Mouse (Mus musculus): ENCODE data around the gene Foxf1. TPM values are rescaled to one million over a fixed set of nuclear protein-coding genes. Genes with fewer than 3 reads are reported as not detected.

Gene Foxf1
- polyA plus RNA-seq, 1 experiment from 2014 or later: 1.3 TPM

DNA sequence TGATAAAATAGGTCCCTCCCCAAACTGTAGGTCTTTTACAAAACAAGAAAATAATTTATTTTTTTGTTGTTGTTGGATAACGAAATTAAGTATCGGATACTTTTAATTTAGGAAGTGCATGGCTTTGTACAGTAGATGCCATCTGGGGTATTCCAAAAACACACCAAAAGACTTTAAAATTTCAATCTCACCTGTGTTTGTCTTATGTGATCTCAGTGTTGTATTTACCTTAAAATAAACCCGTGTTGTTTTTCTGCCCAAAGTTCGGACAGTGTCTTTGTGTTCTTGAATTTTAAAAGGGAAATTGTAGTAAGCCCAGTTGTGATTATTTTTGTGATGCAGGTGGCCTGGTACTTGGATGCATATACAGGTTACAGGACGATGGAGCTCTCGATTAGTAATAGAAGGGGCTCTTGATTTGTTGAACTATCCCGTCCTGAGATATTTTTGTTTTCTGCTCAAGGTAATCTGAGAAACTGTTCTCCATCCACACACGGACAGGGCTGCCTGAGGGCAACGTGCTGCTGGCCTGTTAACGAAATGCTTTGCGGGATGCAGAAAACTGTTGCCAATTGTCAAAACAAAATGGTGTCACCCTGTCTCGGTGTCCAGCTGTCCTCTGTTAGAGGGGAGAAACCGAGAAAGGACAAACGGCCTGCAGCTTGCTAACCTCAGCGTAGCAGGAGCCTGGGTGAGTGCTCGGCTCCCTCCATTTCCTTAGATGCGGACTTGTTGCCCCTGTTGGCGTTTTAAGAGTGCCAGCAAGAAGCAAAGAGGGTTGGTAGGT, 34.6 kb downstream of the Foxf1 start:
- WGBS: 4% methylated on average over 18 of the region's 18 CpGs
- H3K27ac ChIP-seq (replicated peaks): no peak overlapping the region
- H3K9ac ChIP-seq: no peak overlapping the region
- H3K36me3 ChIP-seq: no peaks in the 10 kb centered on the region
- H3K27me3 ChIP-seq: peaks cover 90% of the 10 kb centered on the region
- H3K4me1 ChIP-seq (replicated peaks): peaks cover 15% of the 10 kb centered on the region
- H3K9me3 ChIP-seq: no peaks in the 10 kb centered on the region
- peak overlapping the region; percentile 0; the same call in 1 of the 2 replicates for H3K4me3 ChIP-seq
- H3K4me2 ChIP-seq: no peak overlapping the region
- no peak for ATAC-seq (ENCODE audit: low FRiP score, low read depth)

DNA sequence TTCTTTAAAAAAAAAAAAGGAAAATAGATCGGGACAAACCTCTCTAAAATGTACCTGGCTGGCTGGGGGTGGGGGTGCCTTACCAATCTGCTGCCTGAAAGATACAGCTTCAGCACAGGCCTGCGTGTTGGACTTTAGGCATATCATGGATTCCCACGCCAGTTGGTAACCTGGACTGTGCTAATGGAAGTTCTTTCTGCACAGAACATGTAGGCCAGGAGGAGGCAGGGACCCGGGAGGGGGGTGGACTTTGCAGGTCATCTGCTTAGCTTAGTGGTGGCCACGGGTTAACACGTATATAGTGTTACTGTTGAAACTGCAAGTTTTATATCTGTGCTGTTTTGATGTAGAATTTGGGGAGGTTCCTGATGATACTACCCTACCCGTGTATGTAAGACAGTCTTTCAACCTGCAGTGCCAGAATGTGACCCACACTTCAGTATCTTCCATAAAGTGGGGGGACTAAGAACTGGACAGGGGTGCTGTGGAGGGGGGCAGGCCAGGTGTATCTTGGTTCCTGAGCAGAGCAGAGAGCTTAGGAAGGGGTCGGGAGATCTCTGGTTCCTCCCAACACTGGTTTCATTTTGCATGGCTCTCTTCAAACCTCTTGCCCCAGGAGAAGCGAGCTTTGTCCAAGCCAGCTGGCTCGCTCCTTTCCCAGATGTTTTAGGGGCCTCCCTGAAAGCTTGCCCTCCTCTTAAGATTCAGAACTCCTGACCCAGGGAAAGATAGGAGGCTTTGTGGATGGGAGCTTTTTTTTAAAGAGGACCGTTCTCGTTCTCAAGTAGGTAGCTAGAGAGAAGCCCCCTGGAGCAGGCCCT, 35.7 kb downstream of the Foxf1 start:
- peaks cover 91% of the 10 kb centered on the region for H3K27me3 ChIP-seq
- no peak for ATAC-seq (ENCODE audit: low FRiP score, low read depth)
- H3K27ac ChIP-seq (replicated peaks): no peak overlapping the region
- H3K4me3 ChIP-seq: 0 out of 2 replicates have a peak overlapping the region, but pooled peaks have one; percentile 0
- WGBS: 8% methylated on average over 12 of the region's 12 CpGs
- H3K36me3 ChIP-seq: no peaks in the 10 kb centered on the region
- no peaks in the 10 kb centered on the region for H3K9me3 ChIP-seq
- no peak overlapping the region for H3K4me2 ChIP-seq
- H3K4me1 ChIP-seq (replicated peaks): peaks cover 15% of the 10 kb centered on the region
- H3K9ac ChIP-seq: no peak overlapping the region

DNA sequence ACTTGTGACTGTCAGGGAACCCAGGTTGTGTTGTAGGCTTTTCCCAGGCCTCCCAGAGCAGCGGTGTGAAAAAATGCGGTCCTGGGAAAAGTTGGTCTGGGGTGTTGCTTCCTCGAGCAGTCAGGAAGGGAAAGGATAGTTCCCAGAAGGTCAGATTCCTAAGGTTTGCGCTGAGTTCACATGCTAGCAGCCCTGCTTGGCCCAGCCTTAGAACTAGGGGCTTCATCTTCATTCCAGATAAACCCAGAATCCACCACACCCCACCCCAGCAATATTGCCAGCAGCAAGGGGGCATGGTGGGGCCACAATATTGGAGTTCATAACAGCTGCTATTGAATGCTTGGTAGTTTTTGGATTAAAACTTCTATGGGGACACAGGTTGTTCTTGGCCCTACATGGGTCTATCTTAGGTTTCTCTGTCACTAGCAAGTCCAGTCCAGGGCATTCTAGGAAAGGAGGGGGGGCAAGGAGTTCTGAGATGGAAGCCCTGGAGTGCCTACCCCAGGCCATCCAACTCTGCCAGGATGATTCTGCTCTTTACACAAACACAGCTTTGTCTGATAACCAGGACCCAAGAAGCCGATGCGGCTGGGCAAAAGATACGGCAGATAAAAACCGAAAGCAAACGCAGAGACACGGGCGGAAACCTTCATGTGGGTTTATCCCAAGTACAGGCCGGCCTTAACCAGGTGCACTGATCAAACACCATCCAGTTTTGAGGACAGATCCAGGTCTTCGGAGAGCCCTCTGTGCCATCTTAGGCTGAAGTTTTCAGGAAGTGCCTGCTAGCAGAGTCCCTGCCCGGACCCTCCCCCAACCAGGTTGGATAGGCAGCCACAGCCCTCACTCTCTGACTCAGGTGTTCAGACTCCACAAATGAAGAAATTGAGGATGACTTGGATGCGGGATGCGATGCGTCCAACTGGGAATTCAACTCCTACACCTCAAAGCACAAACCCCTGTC, 36.6 kb downstream of the Foxf1 start:
- no peaks in the 10 kb centered on the region for H3K36me3 ChIP-seq
- H3K27ac ChIP-seq (replicated peaks): no peak overlapping the region
- no peaks in the 10 kb centered on the region for H3K9me3 ChIP-seq
- no peak for ATAC-seq (ENCODE audit: low FRiP score, low read depth)
- no peak overlapping the region for H3K4me2 ChIP-seq
- peaks cover 20% of the 10 kb centered on the region for H3K4me1 ChIP-seq (replicated peaks)
- H3K27me3 ChIP-seq: peaks cover 92% of the 10 kb centered on the region
- 6% methylated on average over 17 of the region's 17 CpGs for WGBS
- no peak overlapping the region for H3K9ac ChIP-seq
- no peak overlapping the region for H3K4me3 ChIP-seq

DNA sequence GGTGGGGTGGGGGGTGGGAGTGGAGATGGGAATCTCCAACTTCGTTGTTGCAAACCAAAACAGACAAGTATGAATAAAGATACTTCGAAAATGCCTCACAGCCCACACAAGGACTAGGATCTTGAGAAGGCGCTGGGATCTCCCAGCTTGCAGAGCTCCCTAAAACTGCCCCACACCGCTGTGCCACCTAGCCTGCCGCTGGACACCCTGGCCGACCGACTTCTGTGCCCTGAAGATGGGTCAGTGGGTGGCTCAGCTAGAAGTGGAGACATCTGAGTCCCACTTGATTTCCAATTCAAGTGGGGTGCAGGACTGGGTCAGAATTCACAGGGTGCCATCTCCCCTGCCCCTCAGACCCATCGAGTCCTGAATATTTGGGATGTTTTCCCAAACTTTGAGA, 37.5 kb downstream of the Foxf1 start:
- Histone ChIP-seq H3K27ac (replicated peaks) (no peak overlapping the region), H3K4me3 (no peak overlapping the region), H3K9me3 (no peaks in the 10 kb centered on the region), H3K4me2 (no peak overlapping the region), H3K27me3 (peaks cover 93% of the 10 kb centered on the region), H3K9ac (no peak overlapping the region), H3K4me1 (replicated peaks) (peaks cover 14% of the 10 kb centered on the region), H3K36me3 (no peaks in the 10 kb centered on the region)
- WGBS: 8% methylated on average over 8 of the region's 8 CpGs
- no peak for ATAC-seq (ENCODE audit: low FRiP score, low read depth)

DNA sequence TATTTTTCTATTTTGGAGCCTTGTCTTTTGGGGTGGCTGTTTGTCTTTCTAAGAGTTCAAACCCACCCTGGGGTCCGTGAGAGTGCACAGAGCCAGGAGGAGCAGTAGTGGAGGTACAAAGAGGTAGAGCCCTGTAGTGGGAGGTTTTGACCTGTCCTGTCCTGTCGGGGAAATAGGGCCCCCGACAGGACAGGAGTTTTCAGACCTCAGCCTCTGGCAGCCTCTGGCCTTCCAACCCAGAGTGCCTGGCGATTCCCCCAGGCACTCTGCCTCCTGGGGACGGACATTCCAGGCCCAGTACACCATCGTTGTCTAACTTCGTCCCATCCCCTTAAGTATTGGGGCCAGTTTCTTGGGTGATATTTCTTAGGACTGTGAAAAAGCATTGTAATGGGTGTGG, 38.2 kb downstream of the Foxf1 start:
- H3K9ac ChIP-seq: no peak overlapping the region
- no peaks in the 10 kb centered on the region for H3K9me3 ChIP-seq
- H3K27ac ChIP-seq (replicated peaks): no peak overlapping the region
- H3K4me2 ChIP-seq: no peak overlapping the region
- 10% methylated on average over 7 of the region's 7 CpGs for WGBS
- H3K27me3 ChIP-seq: peaks cover 93% of the 10 kb centered on the region
- H3K4me3 ChIP-seq: no peak overlapping the region
- H3K36me3 ChIP-seq: no peaks in the 10 kb centered on the region
- H3K4me1 ChIP-seq (replicated peaks): peaks cover 10% of the 10 kb centered on the region
- ATAC-seq (ENCODE audit: low FRiP score, low read depth): no peak

DNA sequence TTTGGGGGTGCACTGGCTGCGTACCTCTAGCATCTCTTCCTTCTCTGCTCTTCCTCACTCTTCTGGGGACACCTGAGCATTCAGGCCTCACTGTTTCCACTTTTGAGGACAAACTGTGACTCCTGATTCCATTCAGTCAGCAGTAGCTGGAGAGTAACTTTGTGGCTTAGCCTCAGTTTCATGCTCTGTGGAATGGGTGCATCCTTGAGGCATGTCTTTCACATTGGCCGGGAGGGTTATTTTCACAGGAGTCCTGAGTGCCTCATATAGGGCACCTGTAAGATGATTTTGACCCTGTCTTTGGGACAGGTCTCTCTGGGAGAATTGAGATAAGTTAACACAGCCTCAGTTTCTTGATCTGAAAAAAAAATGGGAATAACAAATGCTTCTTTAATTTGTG, 38.9 kb downstream of the Foxf1 start:
- H3K36me3 ChIP-seq: no peaks in the 10 kb centered on the region
- ATAC-seq (ENCODE audit: low FRiP score, low read depth): no peak
- no peak overlapping the region for H3K4me2 ChIP-seq
- WGBS: 32% methylated on average over 2 of the region's 2 CpGs
- no peaks in the 10 kb centered on the region for H3K9me3 ChIP-seq
- H3K27me3 ChIP-seq: peaks cover 94% of the 10 kb centered on the region
- H3K9ac ChIP-seq: no peak overlapping the region
- peaks cover 12% of the 10 kb centered on the region for H3K4me1 ChIP-seq (replicated peaks)
- H3K4me3 ChIP-seq: no peak overlapping the region
- H3K27ac ChIP-seq (replicated peaks): no peak overlapping the region

DNA sequence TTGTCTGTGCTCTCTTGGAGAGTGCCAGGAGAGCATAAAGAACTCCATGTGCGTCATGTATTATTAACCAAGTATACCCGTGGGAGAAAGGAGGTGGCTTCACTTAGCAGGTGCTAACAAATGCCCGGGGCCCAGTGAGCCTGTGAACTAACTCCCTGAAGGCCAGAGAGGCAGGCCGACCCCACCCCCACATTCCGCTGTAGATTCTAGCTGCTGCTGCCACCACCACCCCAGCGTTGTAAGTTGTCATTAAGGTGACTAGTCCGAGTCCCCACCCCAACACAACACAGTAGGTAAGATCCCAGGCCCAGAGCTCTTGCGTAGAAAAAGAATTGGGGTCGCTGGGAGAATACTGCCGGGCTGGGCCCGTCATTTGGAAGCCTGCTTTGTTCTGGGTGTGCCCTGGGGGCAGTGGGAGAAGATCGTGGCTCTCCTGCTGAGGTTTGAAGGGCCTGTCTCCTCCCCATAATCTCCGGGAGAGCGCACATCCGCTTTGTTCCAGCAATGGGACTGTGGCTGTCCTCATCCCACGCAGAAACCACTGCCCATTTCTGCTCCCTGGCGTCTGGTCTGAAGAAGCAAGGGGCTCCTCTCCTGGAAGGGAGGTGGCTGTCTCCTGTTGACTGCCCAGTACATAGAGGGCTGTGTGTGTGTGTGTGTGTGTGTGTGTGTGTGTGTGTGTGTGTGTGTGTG, 40.5 kb downstream of the Foxf1 start:
- Histone ChIP-seq H3K36me3 (no peaks in the 10 kb centered on the region), H3K4me3 (no peak overlapping the region), H3K4me2 (peak overlapping the region; percentile 47), H3K9me3 (no peaks in the 10 kb centered on the region), H3K27me3 (peaks cover 98% of the 10 kb centered on the region), H3K4me1 (replicated peaks) (peaks cover 20% of the 10 kb centered on the region), H3K27ac (replicated peaks) (no peak overlapping the region), H3K9ac (no peak overlapping the region)
- 0 out of 2 replicates have a peak, but pooled peaks have one; percentile 40 for ATAC-seq (ENCODE audit: low FRiP score, low read depth)
- 2% methylated on average over 17 of the region's 17 CpGs for WGBS

DNA sequence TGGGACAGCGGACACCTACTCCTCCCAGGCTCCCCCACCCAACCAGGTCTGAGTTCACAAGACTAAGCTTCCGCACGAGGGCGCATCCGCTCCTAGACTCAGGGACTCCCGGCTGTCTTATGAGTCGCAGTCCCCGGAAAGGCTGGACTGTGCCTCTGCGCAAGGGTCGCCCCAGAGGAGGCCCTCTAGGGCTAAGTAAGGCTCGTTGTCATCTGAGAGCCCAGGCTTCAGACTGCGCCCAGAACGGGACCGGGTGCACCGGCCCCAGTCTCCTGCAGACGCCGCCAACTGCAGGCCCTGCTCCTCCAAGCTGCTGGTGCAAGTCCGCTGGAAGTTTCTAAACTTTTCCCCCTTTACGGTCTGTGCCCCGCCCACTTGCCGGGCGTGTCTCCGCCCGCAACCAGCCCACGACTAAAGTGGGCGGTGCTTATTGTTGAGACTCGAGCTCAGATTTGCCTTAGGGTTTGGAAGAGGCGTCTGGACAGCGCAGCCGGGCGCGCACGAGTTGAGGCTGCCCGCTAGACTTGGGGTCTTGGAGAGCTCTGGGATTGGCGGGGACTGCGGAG, 41.2 kb downstream of the Foxf1 start:
- no peaks in the 10 kb centered on the region for H3K9me3 ChIP-seq
- H3K4me1 ChIP-seq (replicated peaks): peaks cover 20% of the 10 kb centered on the region
- peak overlapping the region; percentile 47 for H3K4me2 ChIP-seq
- peak; percentile 75 for ATAC-seq (ENCODE audit: low FRiP score, low read depth)
- H3K36me3 ChIP-seq: no peaks in the 10 kb centered on the region
- H3K4me3 ChIP-seq: peak overlapping the region; percentile 16; the same call in 1 of the 2 replicates
- under 1% methylated on average over 36 of the region's 36 CpGs for WGBS
- peaks cover 98% of the 10 kb centered on the region for H3K27me3 ChIP-seq
- no peak overlapping the region for H3K9ac ChIP-seq
- H3K27ac ChIP-seq (replicated peaks): no peak overlapping the region

DNA sequence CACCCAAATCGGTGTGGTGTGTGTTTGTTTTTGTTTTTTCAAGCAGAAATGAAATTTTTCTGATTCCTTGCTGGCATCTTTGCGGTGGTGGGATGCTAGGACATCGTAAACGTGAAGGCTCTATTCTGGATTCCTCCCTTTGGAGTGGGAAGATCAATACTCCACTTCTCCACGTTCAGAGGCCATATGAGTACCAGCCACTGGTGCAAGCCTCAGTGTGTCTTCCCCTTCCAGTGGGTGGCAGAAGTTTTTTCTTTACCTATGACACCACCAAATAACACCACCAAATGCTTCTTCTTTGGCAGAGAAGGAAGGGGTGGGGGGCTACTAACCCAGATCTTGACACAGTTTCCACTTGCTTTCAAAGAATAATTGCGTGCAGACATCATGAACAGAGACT, 42.0 kb downstream of the Foxf1 start:
- 6% methylated on average over 6 of the region's 6 CpGs for WGBS
- Histone ChIP-seq H3K9me3 (no peaks in the 10 kb centered on the region), H3K4me3 (no peak overlapping the region), H3K9ac (no peak overlapping the region), H3K36me3 (no peaks in the 10 kb centered on the region), H3K4me1 (replicated peaks) (peaks cover 20% of the 10 kb centered on the region), H3K27ac (replicated peaks) (no peak overlapping the region), H3K4me2 (no peak overlapping the region), H3K27me3 (peaks cover 98% of the 10 kb centered on the region)
- no peak for ATAC-seq (ENCODE audit: low FRiP score, low read depth)

DNA sequence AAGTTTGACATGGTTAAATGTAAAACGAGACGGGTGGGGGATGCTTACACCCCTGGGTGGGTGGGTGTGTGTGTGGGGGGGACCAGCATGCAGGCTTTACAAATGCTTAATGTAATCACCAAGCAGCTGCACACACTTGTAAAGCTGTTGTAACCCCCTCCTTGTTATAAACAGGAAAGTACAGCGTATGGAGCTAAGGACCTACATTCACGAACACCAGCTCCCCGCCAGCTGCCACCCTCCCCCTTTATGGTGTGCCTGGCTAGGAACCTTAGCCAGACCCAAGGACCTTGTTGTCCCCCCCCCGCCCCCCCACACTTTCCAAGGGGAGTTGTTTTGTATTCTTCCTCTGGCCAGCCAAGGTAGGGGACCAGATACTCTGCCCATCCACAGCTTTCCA, 42.5 kb downstream of the Foxf1 start:
- no peaks in the 10 kb centered on the region for H3K36me3 ChIP-seq
- H3K27ac ChIP-seq (replicated peaks): no peak overlapping the region
- peaks cover 97% of the 10 kb centered on the region for H3K27me3 ChIP-seq
- H3K9ac ChIP-seq: no peak overlapping the region
- whole genome bisulfite sequencing: 0% methylated on average over 6 of the region's 6 CpGs
- H3K4me2 ChIP-seq: no peak overlapping the region
- no peaks in the 10 kb centered on the region for H3K9me3 ChIP-seq
- peaks cover 20% of the 10 kb centered on the region for H3K4me1 ChIP-seq (replicated peaks)
- ATAC-seq (ENCODE audit: low FRiP score, low read depth): no peak
- H3K4me3 ChIP-seq: no peak overlapping the region

DNA sequence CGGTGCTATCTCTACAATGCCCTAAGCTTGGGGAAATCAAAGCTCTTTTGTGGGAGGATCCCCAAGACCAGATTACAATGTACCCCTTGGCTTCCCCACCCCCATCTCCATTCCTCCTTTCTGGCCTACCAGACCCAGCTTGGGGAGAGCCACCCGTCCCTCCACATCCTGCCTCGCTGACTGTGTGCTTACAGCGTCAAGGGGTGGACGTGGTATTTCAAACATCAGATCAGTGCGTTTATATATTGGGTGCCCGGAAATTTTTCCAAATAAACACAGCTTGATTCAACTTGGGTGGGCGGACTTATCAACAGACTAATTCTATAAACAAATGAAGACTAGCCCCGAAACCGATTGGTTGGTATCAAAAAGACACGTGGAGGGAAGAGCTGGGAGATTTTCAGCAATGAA, 43.1 kb downstream of the Foxf1 start:
- Histone ChIP-seq H3K4me2 (no peak overlapping the region), H3K27me3 (peaks cover 97% of the 10 kb centered on the region), H3K4me1 (replicated peaks) (peaks cover 20% of the 10 kb centered on the region), H3K4me3 (no peak overlapping the region), H3K9ac (no peak overlapping the region), H3K27ac (replicated peaks) (no peak overlapping the region), H3K9me3 (no peaks in the 10 kb centered on the region), H3K36me3 (no peaks in the 10 kb centered on the region)
- WGBS: 4% methylated on average over 11 of the region's 11 CpGs
- ATAC-seq (ENCODE audit: low FRiP score, low read depth): no peak

Measured in hindbrain, embryonic 15.5 days (tissue).